Mouse (Mus musculus): ENCODE results near the gene Gm49353. TPM values are rescaled to one million over a fixed set of nuclear protein-coding genes. Genes with fewer than 3 reads are reported as not detected.

Gm49353 gene
- total RNA-seq, 2 experiments from 2014 or later = 23.2 to 27.7 TPM

Other genes starting within 250 kb of the Gm49353 start
- not detected for gene 2310057J18Rik, start 212.7 kb upstream of the Gm49353 start, total RNA-seq (2021)
- gene Soga3, start 55.1 kb upstream of the Gm49353 start, total RNA-seq (2021) = 100 to 1,000 TPM; 168 to 174 TPM
- gene 9330159F19Rik, start 12.7 kb downstream of the Gm49353 start, total RNA-seq (2021) = 10 to 100 TPM; 74.7 to 82.7 TPM
- 10 to 100 TPM; 32.8 to 35.3 TPM for gene Echdc1, start 114.2 kb downstream of the Gm49353 start, total RNA-seq (2021)
- 100 to 1,000 TPM; 100 to 111 TPM for gene Rnf146, start 163.5 kb downstream of the Gm49353 start, total RNA-seq (2021)